Mouse (Mus musculus) hindbrain, embryonic 13.5 days (tissue): ENCODE measurements around the gene Zfp628. TPM values are rescaled to one million over a fixed set of nuclear protein-coding genes. Genes with fewer than 3 reads are reported as not detected.
"Not testable (repeated sequence)": the region's sequence is repeated elsewhere in the genome, so short reads cannot be mapped to it uniquely, and the experiment has no call there.

ENCODE experiments used
- ATAC-seq: fragments of 200-750 bp; cut with Nextera tagmentation; 2 replicates; pipeline ENCODE4 v1.8.0; 2017; ENCODE audit warnings: moderate TSS enrichment; ENCODE audit not compliant: low FRiP score
- H3K27ac ChIP-seq: fragments of 300-500 bp; sonication (generic); 2 replicates; pipeline ENCODE4 v1.5.1; 2015; ENCODE audit warnings: inconsistent platforms, mild to moderate bottlenecking, moderate library complexity
- H3K27me3 ChIP-seq: fragments of 300-500 bp; sonication (generic); 2 replicates; pipeline ENCODE4 v1.6.1; 2015; ENCODE audit warnings: mild to moderate bottlenecking, inconsistent platforms
- H3K36me3 ChIP-seq: fragments of 300-500 bp; sonication (generic); 2 replicates; pipeline ENCODE4 v1.6.1; 2015; ENCODE audit warnings: mild to moderate bottlenecking, inconsistent platforms
- H3K4me1 ChIP-seq: fragments of 300-500 bp; sonication (generic); replicated peaks from 2 replicates; pipeline ENCODE4 v1.6.1; 2015; ENCODE audit warnings: inconsistent platforms
- H3K4me2 ChIP-seq: fragments of 300-500 bp; sonication (generic); 2 replicates; pipeline ENCODE4 v1.6.1; 2015; ENCODE audit warnings: inconsistent platforms, mild to moderate bottlenecking, moderate library complexity
- H3K4me3 ChIP-seq: fragments of 300-500 bp; sonication (generic); 2 replicates; pipeline ENCODE4 v1.5.1; 2015; ENCODE audit warnings: mild to moderate bottlenecking, inconsistent platforms
- H3K9ac ChIP-seq: fragments of 300-500 bp; sonication (generic); 2 replicates; pipeline ENCODE4 v1.6.1; 2015; ENCODE audit warnings: mild to moderate bottlenecking, inconsistent platforms
- H3K9me3 ChIP-seq: fragments of 300-500 bp; sonication (generic); 2 replicates; pipeline ENCODE4 v1.6.1; 2016; ENCODE audit warnings: inconsistent platforms
- WGBS: fragments of 180-500 bp; shearing (Covaris S2); methylation state at CpG from one replicate; pipeline ENCODE4 v1.1.7; 2015; 5-methylcytosine and 5-hydroxymethylcytosine counted together
- polyA plus RNA-seq: library from polyadenylated mRNA; unstranded; fragments of >200 nt; fragmentation: Nextera tagmentation; extraction: Ambion mirVana; gene quantifications from 2 replicates; pipeline ENCODE4 v1.2.1, GENCODE M21; 2015

Gene Zfp628
- 3.6 and 4.9 TPM in 2 replicates for polyA plus RNA-seq

- Histone ChIP-seq H3K4me3 (peak within 1 kb of the TSS; percentile 62), H3K4me2 (peak within 1 kb of the TSS; percentile 77), H3K9me3 (no peaks in the 10 kb centered on the region), H3K9ac (peak within 1 kb of the TSS; percentile 89), H3K4me1 (peaks cover 32% of the 10 kb centered on the region), H3K27ac (peak within 1 kb of the TSS; percentile 99), H3K27me3 (no peaks in the 10 kb centered on the region), H3K36me3 (peaks cover 24% of the 10 kb centered on the region)
- under 1% methylated on average over 52 of the region's 56 CpGs for WGBS
- ATAC-seq, result peak; percentile 90
Observed at GRCm38 (mm10) chr7:4915007-4915665, at the start of gene Zfp628. Gene Zfp628 (plus strand): TSS chr7:4915217.

- ATAC-seq, result peak; percentile 100
- Histone ChIP-seq H3K27me3 (no peaks in the 10 kb centered on the region), H3K9ac (peak overlapping the region; percentile 72), H3K27ac (peak overlapping the region; percentile 85), H3K4me1 (peaks cover 15% of the 10 kb centered on the region), H3K36me3 (no peaks in the 10 kb centered on the region), H3K9me3 (no peaks in the 10 kb centered on the region), H3K4me2 (peak overlapping the region; percentile 62), H3K4me3 (peak overlapping the region; percentile 55)
- 3% methylated on average over 40 of the region's 40 CpGs for WGBS
Observed at GRCm38 (mm10) chr7:4865579-4866493, 49.2 kb upstream of the Zfp628 start.

GRCm38 (mm10) chr7:4866631-4867180 is 48.3 kb upstream of the Zfp628 start:
- H3K4me1 ChIP-seq, result peaks cover 15% of the 10 kb centered on the region
- H3K27ac ChIP-seq, result peak overlapping the region; percentile 85
- peak overlapping the region; percentile 71 for H3K9ac ChIP-seq
- H3K4me3 ChIP-seq, result peak overlapping the region; percentile 55
- no peaks in the 10 kb centered on the region for H3K27me3 ChIP-seq
- H3K9me3 ChIP-seq, result no peaks in the 10 kb centered on the region
- WGBS, result 44% methylated on average over 10 of the region's 10 CpGs
- no peak for ATAC-seq
- H3K36me3 ChIP-seq, result no peaks in the 10 kb centered on the region
- H3K4me2 ChIP-seq, result peak overlapping the region; percentile 62

GRCm38 (mm10) chr7:4870133-4870532 is 44.9 kb upstream of the Zfp628 start, which contains the start of gene Isoc2b:
Gene Isoc2b (minus strand): TSS chr7:4870258.
- no peak for ATAC-seq
- Histone ChIP-seq H3K4me2 (no peak within 1 kb of the TSS), H3K27ac (no peak within 1 kb of the TSS), H3K9me3 (no peaks in the 10 kb centered on the region), H3K9ac (no peak within 1 kb of the TSS), H3K4me3 (no peak within 1 kb of the TSS), H3K27me3 (no peaks in the 10 kb centered on the region), H3K36me3 (no peaks in the 10 kb centered on the region), H3K4me1 (peaks cover 15% of the 10 kb centered on the region)
- WGBS, result 68% methylated on average over 6 of the region's 6 CpGs

- Histone ChIP-seq H3K27ac (peak within 1 kb of the TSS; percentile 65), H3K4me2 (peak within 1 kb of the TSS; percentile 81), H3K4me1 (peaks cover 20% of the 10 kb centered on the region), H3K9me3 (no peaks in the 10 kb centered on the region), H3K4me3 (peak within 1 kb of the TSS; percentile 56), H3K9ac (peak within 1 kb of the TSS; percentile 73), H3K36me3 (no peaks in the 10 kb centered on the region), H3K27me3 (no peaks in the 10 kb centered on the region)
- peak; percentile 99 for ATAC-seq
- under 1% methylated on average over 22 of the region's 22 CpGs for WGBS
Observed at GRCm38 (mm10) chr7:4876753-4877221, 38.2 kb upstream of the Zfp628 start, which contains the start of gene Isoc2a. Gene Isoc2a (plus strand): TSS chr7:4877153.

GRCm38 (mm10) chr7:4877226-4877625 is 37.8 kb upstream of the Zfp628 start:
- no peaks in the 10 kb centered on the region for H3K27me3 ChIP-seq
- no peak overlapping the region for H3K27ac ChIP-seq
- H3K9me3 ChIP-seq, result no peaks in the 10 kb centered on the region
- H3K36me3 ChIP-seq, result no peaks in the 10 kb centered on the region
- ATAC-seq, result peak; percentile 47
- H3K4me1 ChIP-seq, result peaks cover 20% of the 10 kb centered on the region
- peak overlapping the region; percentile 56 for H3K4me3 ChIP-seq
- peak overlapping the region; percentile 81 for H3K4me2 ChIP-seq
- 9% methylated on average over 11 of the region's 11 CpGs for WGBS
- H3K9ac ChIP-seq, result peak overlapping the region; percentile 73

- no peaks in the 10 kb centered on the region for H3K9me3 ChIP-seq
- no peak overlapping the region for H3K4me2 ChIP-seq
- H3K4me1 ChIP-seq, result peaks cover 20% of the 10 kb centered on the region
- H3K36me3 ChIP-seq, result no peaks in the 10 kb centered on the region
- H3K9ac ChIP-seq, result no peak overlapping the region
- H3K4me3 ChIP-seq, result no peak overlapping the region
- no peak overlapping the region for H3K27ac ChIP-seq
- ATAC-seq, result no peak
- H3K27me3 ChIP-seq, result no peaks in the 10 kb centered on the region
Observed at GRCm38 (mm10) chr7:4878186-4878585, 36.8 kb upstream of the Zfp628 start.

- not testable (repeated sequence) for H3K9ac ChIP-seq, H3K27me3 ChIP-seq, H3K36me3 ChIP-seq, H3K4me3 ChIP-seq, H3K9me3 ChIP-seq, ATAC-seq, H3K4me2 ChIP-seq, H3K27ac ChIP-seq
- peaks cover 20% of the 10 kb centered on the region for H3K4me1 ChIP-seq
- WGBS, result 87% methylated on average over 1 of the region's 1 CpGs
Observed at GRCm38 (mm10) chr7:4879036-4879435, 36.0 kb upstream of the Zfp628 start.

- no peaks in the 10 kb centered on the region for H3K4me1 ChIP-seq
- H3K4me3 ChIP-seq, result no peak overlapping the region
- no peak overlapping the region for H3K4me2 ChIP-seq
- no peaks in the 10 kb centered on the region for H3K9me3 ChIP-seq
- WGBS, result 80% methylated on average over 4 of the region's 4 CpGs
- H3K36me3 ChIP-seq, result no peaks in the 10 kb centered on the region
- H3K27me3 ChIP-seq, result no peaks in the 10 kb centered on the region
- H3K9ac ChIP-seq, result no peak overlapping the region
- no peak for ATAC-seq
- no peak overlapping the region for H3K27ac ChIP-seq
Observed at GRCm38 (mm10) chr7:4886680-4887079, 28.3 kb upstream of the Zfp628 start.

- Histone ChIP-seq H3K27me3 (peaks cover 10% of the 10 kb centered on the region), H3K36me3 (no peaks in the 10 kb centered on the region), H3K4me2 (no peak overlapping the region), H3K9ac (no peak overlapping the region), H3K4me1 (peaks cover 16% of the 10 kb centered on the region), H3K4me3 (no peak overlapping the region), H3K9me3 (no peaks in the 10 kb centered on the region), H3K27ac (no peak overlapping the region)
- no peak for ATAC-seq
- WGBS, result 52% methylated on average over 11 of the region's 11 CpGs
Observed at GRCm38 (mm10) chr7:4895186-4895585, 19.8 kb upstream of the Zfp628 start.

GRCm38 (mm10) chr7:4898851-4899648 is 16.0 kb upstream of the Zfp628 start:
- H3K4me2 ChIP-seq, result peak overlapping the region; percentile 51
- H3K27ac ChIP-seq, result peak overlapping the region; percentile 71
- peaks cover 18% of the 10 kb centered on the region for H3K27me3 ChIP-seq
- H3K9ac ChIP-seq, result peak overlapping the region; percentile 61
- peak; percentile 70 for ATAC-seq
- no peaks in the 10 kb centered on the region for H3K9me3 ChIP-seq
- H3K4me1 ChIP-seq, result peaks cover 21% of the 10 kb centered on the region
- no peaks in the 10 kb centered on the region for H3K36me3 ChIP-seq
- peak overlapping the region; percentile 31 for H3K4me3 ChIP-seq
- WGBS, result 18% methylated on average over 14 of the region's 18 CpGs
